Mouse (Mus musculus): ENCODE data around the gene Slc16a12. TPM values are rescaled to one million over a fixed set of nuclear protein-coding genes. Genes with fewer than 3 reads are reported as not detected.

Slc16a12 gene
- total RNA-seq, 2 experiments from 2014 or later: 2.1 to 5.4 TPM

- DNase-seq (ENCODE audit: low spot score in 2 of 2): no peak
- intact Hi-C loops (cut with DNase I): no loop called here
Measured at GRCm38 (mm10) chr19:34627496-34627895, 119.6 kb downstream of the Slc16a12 start.

- no peak for DNase-seq (ENCODE audit: low spot score in 2 of 2)
- intact Hi-C loops (cut with DNase I): no loop called here
Measured at GRCm38 (mm10) chr19:34624663-34625062, 122.4 kb downstream of the Slc16a12 start.

- DNase-seq (ENCODE audit: low spot score in 2 of 2): no peak
- intact Hi-C loops (cut with DNase I): no loop called here
Measured at GRCm38 (mm10) chr19:34623781-34624180, 123.3 kb downstream of the Slc16a12 start.

- intact Hi-C loops (cut with DNase I): no loop called here
- no peak for DNase-seq (ENCODE audit: low spot score in 2 of 2)
Measured at GRCm38 (mm10) chr19:34620871-34621270, 126.2 kb downstream of the Slc16a12 start.

Small RNA genes within 50 kb of the gene (microRNA-seq; reads per million reads assigned to microRNA genes)
- 0 reads per million in 2 experiments for gene Gm27476

Other genes starting within 250 kb of the Slc16a12 start
- 10 to 100 TPM; 15.7 to 18.6 TPM for gene Lipa, start 219.8 kb downstream of the Slc16a12 start, total RNA-seq (2021)
- 1 to 10 TPM; 7.7 TPM for gene Ifit2, start 196.6 kb downstream of the Slc16a12 start, total RNA-seq (2021)
- 1 to 10 TPM; 1.5 to 2.1 TPM for gene Ifit3, start 163.8 kb downstream of the Slc16a12 start, total RNA-seq (2021)
- 1 to 10 TPM; 1.6 to 2.2 TPM for gene Ifit1bl1, start 145.3 kb downstream of the Slc16a12 start, total RNA-seq (2021)
- 1 to 10 TPM; 1.2 to 1.3 TPM for gene Ifit3b, start 139.3 kb downstream of the Slc16a12 start, total RNA-seq (2021)
- under 1 TPM; 0.27 to 0.53 TPM for gene Ifit1bl2, start 106.5 kb downstream of the Slc16a12 start, total RNA-seq (2021)
- under 1 TPM; 0.18 to 0.36 TPM for gene Ifit1, start 106.4 kb downstream of the Slc16a12 start, total RNA-seq (2021)
- gene Pank1, start 132.2 kb upstream of the Slc16a12 start, total RNA-seq (2021): 10 to 100 TPM; 17.1 to 18.9 TPM
- gene Kif20b, start 175.1 kb upstream of the Slc16a12 start, total RNA-seq (2021): 1 to 10 TPM; 1.3 to 1.9 TPM

All from left cerebral cortex, postnatal 14 days (tissue).